Mouse (Mus musculus) cerebellum, adult 2 months (tissue): ENCODE measurements around the gene Nudt15. TPM values are rescaled to one million over a fixed set of nuclear protein-coding genes. Genes with fewer than 3 reads are reported as not detected.
A peak's percentile ranks its signal among the peaks of the same experiment; 100 is the strongest.
"Not testable (repeated sequence)": the region's sequence is repeated elsewhere in the genome, so short reads cannot be mapped to it uniquely, and the experiment has no call there.

Experiments used
- DNase-seq, 2 experiments: peaks; one replicate each; pipeline ENCODE4 v3.0.0; 2021
- H3K27ac ChIP-seq: fragments of 200-500 bp; 2 replicates; pipeline ENCODE4 v1.5.1; 2012; ENCODE audit warnings: low read length, control low read depth, inconsistent platforms; ENCODE audit not compliant: insufficient read depth
- H3K27me3 ChIP-seq: fragments of 200-500 bp; 2 replicates; pipeline ENCODE4 v1.6.1; 2012; ENCODE audit warnings: inconsistent platforms, mild to moderate bottlenecking, low read length, moderate library complexity; ENCODE audit not compliant: control insufficient read depth, insufficient read depth
- H3K4me1 ChIP-seq: fragments of 200-500 bp; 2 replicates; pipeline ENCODE4 v1.6.1; 2011; ENCODE audit warnings: low read length; ENCODE audit not compliant: control insufficient read depth, insufficient read depth
- H3K4me3 ChIP-seq: fragments of 200-500 bp; replicated peaks from 2 replicates; pipeline ENCODE3; 2011; ENCODE audit warnings: mild to moderate bottlenecking, low read depth, low read length, control low read depth; ENCODE audit not compliant: insufficient read depth
- CTCF ChIP-seq: fragments of 200-500 bp; IDR thresholded peaks from 2 replicates; pipeline ENCODE4 v1.5.1; 2011; ENCODE audit warnings: low read depth, mild to moderate bottlenecking, control low read depth, low read length, moderate library complexity, borderline replicate concordance; ENCODE audit not compliant: insufficient read depth
- POLR2A ChIP-seq: fragments of 200-500 bp; IDR thresholded peaks from 2 replicates; pipeline ENCODE4 v1.6.1; 2011; ENCODE audit warnings: low read length, control low read depth, borderline replicate concordance; ENCODE audit not compliant: insufficient read depth
- WGBS: fragments of 180-500 bp; shearing (Covaris S2); methylation state at CpG from one replicate; pipeline ENCODE4 v1.1.7; 2018; 5-methylcytosine and 5-hydroxymethylcytosine counted together
- polyA plus RNA-seq: library from polyadenylated mRNA; depleted of rRNA; stranded (reverse); fragments of >200 nt; gene quantifications from 2 replicates; pipeline ENCODE4 v1.2.3, GENCODE M21; 2012

Gene Nudt15
- polyA plus RNA-seq, 1 experiment: 5.0 TPM

GRCm38 (mm10) chr14:73552341-73553121, 4.5 kb upstream of the Nudt15 start:
- TF ChIP-seq POLR2A: peak; percentile 67; the same call in 1 of the 2 replicates
- TF ChIP-seq CTCF: no peak
- no peaks in the 10 kb centered on the region for H3K27me3 ChIP-seq
- peak overlapping the region; percentile 68 for H3K27ac ChIP-seq
- peak; percentile 94 to 96 for DNase-seq
- H3K4me1 ChIP-seq: peaks cover 2% of the 10 kb centered on the region; the same call in 1 of the 2 replicates
- peak overlapping the region; percentile 75 for H3K4me3 ChIP-seq
- 5% methylated on average over 51 of the region's 61 CpGs for WGBS

GRCm38 (mm10) chr14:73551164-73551563, 3.1 kb upstream of the Nudt15 start:
- TF ChIP-seq CTCF (no peak), POLR2A (no peak)
- Histone ChIP-seq H3K27ac (no peak overlapping the region), H3K27me3 (no peaks in the 10 kb centered on the region), H3K4me3 (no peak overlapping the region), H3K4me1 (peaks cover 1% of the 10 kb centered on the region; the same call in 1 of the 2 replicates)
- WGBS: 72% methylated on average over 6 of the region's 6 CpGs
- DNase-seq: no peak

- TF ChIP-seq POLR2A (no peak), CTCF (no peak)
Observed at GRCm38 (mm10) chr14:73550732-73551131, 2.7 kb upstream of the Nudt15 start.

GRCm38 (mm10) chr14:73550291-73550690, 2.2 kb upstream of the Nudt15 start:
- Histone ChIP-seq H3K27ac (no peak overlapping the region), H3K27me3 (no peaks in the 10 kb centered on the region), H3K4me1 (no peaks in the 10 kb centered on the region), H3K4me3 (no peak overlapping the region)
- TF ChIP-seq CTCF (no peak), POLR2A (no peak)
- 58% methylated on average over 3 of the region's 3 CpGs for WGBS
- DNase-seq: no peak

More at GRCm38 (mm10) chr14:73550732-73551131, 2.7 kb upstream of the Nudt15 start:
- no peak overlapping the region for H3K4me3 ChIP-seq
- no peaks in the 10 kb centered on the region for H3K4me1 ChIP-seq
- H3K27ac ChIP-seq: no peak overlapping the region
- DNase-seq: no peak
- 26% methylated on average over 8 of the region's 8 CpGs for WGBS
- no peaks in the 10 kb centered on the region for H3K27me3 ChIP-seq

- Histone ChIP-seq H3K4me1 (no peaks in the 10 kb centered on the region), H3K27ac (no peak overlapping the region), H3K27me3 (no peaks in the 10 kb centered on the region), H3K4me3 (no peak overlapping the region)
- DNase-seq: no peak
- 47% methylated on average over 4 of the region's 4 CpGs for WGBS
- TF ChIP-seq CTCF: no peak
- no peak for TF ChIP-seq POLR2A
Observed at GRCm38 (mm10) chr14:73547034-73547433, 1.0 kb downstream of the Nudt15 start.

GRCm38 (mm10) chr14:73543781-73544180, 4.3 kb downstream of the Nudt15 start:
- Histone ChIP-seq H3K27ac (no peak overlapping the region), H3K4me1 (no peaks in the 10 kb centered on the region), H3K4me3 (no peak overlapping the region), H3K27me3 (no peaks in the 10 kb centered on the region; the same call in 1 of the 2 replicates)
- TF ChIP-seq CTCF: no peak
- no peak for TF ChIP-seq POLR2A
- DNase-seq: no peak
- 32% methylated on average over 6 of the region's 6 CpGs for WGBS

GRCm38 (mm10) chr14:73535641-73536040, 12.4 kb downstream of the Nudt15 start:
- TF ChIP-seq POLR2A (no peak), CTCF (no peak)
- Histone ChIP-seq H3K4me1 (no peaks in the 10 kb centered on the region), H3K27ac (no peak overlapping the region), H3K4me3 (no peak overlapping the region), H3K27me3 (no peaks in the 10 kb centered on the region; the same call in 1 of the 2 replicates)
- 90% methylated on average over 2 of the region's 2 CpGs for whole genome bisulfite sequencing
- DNase-seq: no peak

- Histone ChIP-seq H3K4me1 (no peaks in the 10 kb centered on the region), H3K4me3 (no peak overlapping the region), H3K27me3 (no peaks in the 10 kb centered on the region), H3K27ac (no peak overlapping the region)
- DNase-seq: no peak
- TF ChIP-seq CTCF (no peak), POLR2A (no peak)
- 69% methylated on average over 6 of the region's 6 CpGs for WGBS
Observed at GRCm38 (mm10) chr14:73533755-73534465, 14.1 kb downstream of the Nudt15 start.

- not testable (repeated sequence) for H3K27me3 ChIP-seq, H3K4me3 ChIP-seq, H3K27ac ChIP-seq, H3K4me1 ChIP-seq, DNase-seq
- 83% methylated on average over 3 of the region's 3 CpGs for WGBS
Observed at GRCm38 (mm10) chr14:73528661-73529060, 19.4 kb downstream of the Nudt15 start.
